Mouse (Mus musculus): ENCODE data around the gene Rdh5. TPM values are rescaled to one million over a fixed set of nuclear protein-coding genes. Genes with fewer than 3 reads are reported as not detected.

Rdh5 gene
- polyA plus RNA-seq, 1 experiment, result 21.8 TPM

- TF ChIP-seq CTCF (IDR thresholded peaks at IDR 0.05; ENCODE audit: borderline replicate concordance, control insufficient read depth, extremely low read depth, insufficient read depth, low read length, poor library complexity), result no peak
- no peak for TF ChIP-seq POLR2A (IDR thresholded peaks at IDR 0.05; ENCODE audit: control insufficient read depth, extremely low read depth, insufficient read depth, low read length, poor library complexity)
- 80% methylated on average over 16 of the region's 16 CpGs for WGBS
- peaks cover 15% of the 10 kb centered on the region for H3K4me1 ChIP-seq (replicated peaks; ENCODE audit: control insufficient read depth, insufficient read depth, low read length)
- no peak overlapping the region for H3K27ac ChIP-seq (ENCODE audit: control insufficient read depth, insufficient read depth, low read length)
- H3K36me3 ChIP-seq (ENCODE audit: control insufficient read depth, insufficient read depth, low read length), result no peaks in the 10 kb centered on the region
- H3K4me3 ChIP-seq (ENCODE audit: control insufficient read depth, insufficient read depth, low read length), result no peak overlapping the region
- H3K27me3 ChIP-seq (ENCODE audit: control insufficient read depth, insufficient read depth, low read length), result no peaks in the 10 kb centered on the region
- DNase-seq, result no peak
Measured at GRCm38 (mm10) chr10:128921883-128922821, 536 bp downstream of the Rdh5 start.

- 84% methylated on average over 1 of the region's 1 CpGs for WGBS
- no peak for DNase-seq
- no peak overlapping the region for H3K4me3 ChIP-seq (ENCODE audit: control insufficient read depth, insufficient read depth, low read length)
- TF ChIP-seq POLR2A (IDR thresholded peaks at IDR 0.05; ENCODE audit: control insufficient read depth, extremely low read depth, insufficient read depth, low read length, poor library complexity), result no peak
- TF ChIP-seq CTCF (IDR thresholded peaks at IDR 0.05; ENCODE audit: borderline replicate concordance, control insufficient read depth, extremely low read depth, insufficient read depth, low read length, poor library complexity), result no peak
- no peaks in the 10 kb centered on the region for H3K36me3 ChIP-seq (ENCODE audit: control insufficient read depth, insufficient read depth, low read length)
- H3K27ac ChIP-seq (ENCODE audit: control insufficient read depth, insufficient read depth, low read length), result no peak overlapping the region
- no peaks in the 10 kb centered on the region for H3K27me3 ChIP-seq (ENCODE audit: control insufficient read depth, insufficient read depth, low read length)
- peaks cover 15% of the 10 kb centered on the region for H3K4me1 ChIP-seq (replicated peaks; ENCODE audit: control insufficient read depth, insufficient read depth, low read length)
Measured at GRCm38 (mm10) chr10:128921251-128921650, 1.4 kb downstream of the Rdh5 start.

GRCm38 (mm10) chr10:128920736-128921161 lies 1.9 kb downstream of the Rdh5 start:
- DNase-seq, result no peak
- Histone ChIP-seq H3K4me1 (replicated peaks; ENCODE audit: control insufficient read depth, insufficient read depth, low read length) (peaks cover 15% of the 10 kb centered on the region), H3K4me3 (ENCODE audit: control insufficient read depth, insufficient read depth, low read length) (no peak overlapping the region), H3K36me3 (ENCODE audit: control insufficient read depth, insufficient read depth, low read length) (no peaks in the 10 kb centered on the region), H3K27me3 (ENCODE audit: control insufficient read depth, insufficient read depth, low read length) (no peaks in the 10 kb centered on the region), H3K27ac (ENCODE audit: control insufficient read depth, insufficient read depth, low read length) (no peak overlapping the region)
- 85% methylated on average over 3 of the region's 3 CpGs for WGBS
- TF ChIP-seq CTCF (IDR thresholded peaks at IDR 0.05; ENCODE audit: borderline replicate concordance, control insufficient read depth, extremely low read depth, insufficient read depth, low read length, poor library complexity) (no peak), POLR2A (IDR thresholded peaks at IDR 0.05; ENCODE audit: control insufficient read depth, extremely low read depth, insufficient read depth, low read length, poor library complexity) (no peak)

- TF ChIP-seq POLR2A (IDR thresholded peaks at IDR 0.05; ENCODE audit: control insufficient read depth, extremely low read depth, insufficient read depth, low read length, poor library complexity) (no peak), CTCF (IDR thresholded peaks at IDR 0.05; ENCODE audit: borderline replicate concordance, control insufficient read depth, extremely low read depth, insufficient read depth, low read length, poor library complexity) (no peak)
- no peaks in the 10 kb centered on the region for H3K36me3 ChIP-seq (ENCODE audit: control insufficient read depth, insufficient read depth, low read length)
- no peak overlapping the region for H3K4me3 ChIP-seq (ENCODE audit: control insufficient read depth, insufficient read depth, low read length)
- H3K4me1 ChIP-seq (replicated peaks; ENCODE audit: control insufficient read depth, insufficient read depth, low read length), result peaks cover 15% of the 10 kb centered on the region
- no peak overlapping the region for H3K27ac ChIP-seq (ENCODE audit: control insufficient read depth, insufficient read depth, low read length)
- 95% methylated on average over 7 of the region's 7 CpGs for WGBS
- no peaks in the 10 kb centered on the region for H3K27me3 ChIP-seq (ENCODE audit: control insufficient read depth, insufficient read depth, low read length)
- no peak for DNase-seq
Measured at GRCm38 (mm10) chr10:128919966-128920365, 2.7 kb downstream of the Rdh5 start.

- TF ChIP-seq CTCF (IDR thresholded peaks at IDR 0.05; ENCODE audit: borderline replicate concordance, control insufficient read depth, extremely low read depth, insufficient read depth, low read length, poor library complexity) (no peak), POLR2A (IDR thresholded peaks at IDR 0.05; ENCODE audit: control insufficient read depth, extremely low read depth, insufficient read depth, low read length, poor library complexity) (no peak)
- H3K36me3 ChIP-seq (ENCODE audit: control insufficient read depth, insufficient read depth, low read length), result no peaks in the 10 kb centered on the region
- no peak overlapping the region for H3K27ac ChIP-seq (ENCODE audit: control insufficient read depth, insufficient read depth, low read length)
- WGBS, result 88% methylated on average over 6 of the region's 6 CpGs
- no peaks in the 10 kb centered on the region for H3K27me3 ChIP-seq (ENCODE audit: control insufficient read depth, insufficient read depth, low read length)
- peaks cover 15% of the 10 kb centered on the region for H3K4me1 ChIP-seq (replicated peaks; ENCODE audit: control insufficient read depth, insufficient read depth, low read length)
- H3K4me3 ChIP-seq (ENCODE audit: control insufficient read depth, insufficient read depth, low read length), result no peak overlapping the region
- DNase-seq, result no peak
Measured at GRCm38 (mm10) chr10:128919203-128919631, 3.5 kb downstream of the Rdh5 start.

GRCm38 (mm10) chr10:128918246-128918645 lies 4.4 kb downstream of the Rdh5 start:
- WGBS, result 81% methylated on average over 7 of the region's 7 CpGs
- no peak for DNase-seq
- no peak overlapping the region for H3K27ac ChIP-seq (ENCODE audit: control insufficient read depth, insufficient read depth, low read length)

More at GRCm38 (mm10) chr10:128918246-128918645, 4.4 kb downstream of the Rdh5 start:
- no peaks in the 10 kb centered on the region for H3K36me3 ChIP-seq (ENCODE audit: control insufficient read depth, insufficient read depth, low read length)
- H3K27me3 ChIP-seq (ENCODE audit: control insufficient read depth, insufficient read depth, low read length), result no peaks in the 10 kb centered on the region
- no peak for TF ChIP-seq POLR2A (IDR thresholded peaks at IDR 0.05; ENCODE audit: control insufficient read depth, extremely low read depth, insufficient read depth, low read length, poor library complexity)
- no peak for TF ChIP-seq CTCF (IDR thresholded peaks at IDR 0.05; ENCODE audit: borderline replicate concordance, control insufficient read depth, extremely low read depth, insufficient read depth, low read length, poor library complexity)
- H3K4me3 ChIP-seq (ENCODE audit: control insufficient read depth, insufficient read depth, low read length), result no peak overlapping the region
- peaks cover 9% of the 10 kb centered on the region for H3K4me1 ChIP-seq (replicated peaks; ENCODE audit: control insufficient read depth, insufficient read depth, low read length)

Measured in thymus, adult 2 months (tissue).